Mouse (Mus musculus): Measurements from ENCODE around the gene Lima1. TPM values are rescaled to one million over a fixed set of nuclear protein-coding genes. Genes with fewer than 3 reads are reported as not detected.
"Not testable (repeated sequence)": the region's sequence is repeated elsewhere in the genome, so short reads cannot be mapped to it uniquely, and the experiment has no call there.

Gene Lima1
- polyA plus RNA-seq, 1 experiment, result 22.2 TPM

DNA sequence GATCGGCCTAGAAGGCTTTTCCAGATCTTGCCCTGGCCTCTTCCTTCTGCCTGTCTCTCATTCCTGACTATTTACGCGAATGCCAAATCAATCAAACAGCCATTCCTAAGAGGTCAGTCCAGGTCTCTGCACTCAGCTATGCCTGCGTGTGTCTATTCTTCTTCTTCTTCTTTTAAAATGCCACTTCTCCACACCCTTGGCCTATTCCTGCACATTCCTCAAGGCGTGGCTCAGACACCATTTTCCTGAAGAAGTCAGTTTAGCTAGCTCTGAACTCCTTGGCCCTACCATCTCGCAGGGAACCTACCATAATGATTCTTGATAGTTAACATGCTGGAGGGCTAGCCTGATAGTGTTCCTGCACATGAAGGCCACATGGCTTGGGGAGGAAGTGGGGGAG lies 75.5 kb downstream of the Lima1 start:
- TF ChIP-seq CTCF (IDR thresholded peaks at IDR 0.05; ENCODE audit: borderline replicate concordance, extremely low read depth, insufficient read depth, insufficient read length) (no peak), POLR2A (IDR thresholded peaks at IDR 0.05; ENCODE audit: borderline replicate concordance, extremely low read depth, insufficient read depth, insufficient read length, poor library complexity, severe bottlenecking) (no peak)
- DNase-seq (ENCODE audit: low read depth), result no peak

GRCm38 (mm10) chr15:99797898-99798297 lies 77.4 kb downstream of the Lima1 start:
- peak; percentile 42 for DNase-seq (ENCODE audit: low read depth)
- no peak for TF ChIP-seq CTCF (IDR thresholded peaks at IDR 0.05; ENCODE audit: borderline replicate concordance, extremely low read depth, insufficient read depth, insufficient read length)
- no peak for TF ChIP-seq POLR2A (IDR thresholded peaks at IDR 0.05; ENCODE audit: borderline replicate concordance, extremely low read depth, insufficient read depth, insufficient read length, poor library complexity, severe bottlenecking)

- DNase-seq (ENCODE audit: low read depth), result peak; percentile 74
- TF ChIP-seq CTCF (IDR thresholded peaks at IDR 0.05; ENCODE audit: borderline replicate concordance, extremely low read depth, insufficient read depth, insufficient read length), result no peak
- TF ChIP-seq POLR2A (IDR thresholded peaks at IDR 0.05; ENCODE audit: borderline replicate concordance, extremely low read depth, insufficient read depth, insufficient read length, poor library complexity, severe bottlenecking), result no peak
These were observed 78.5 kb downstream of the Lima1 start for GRCm38 (mm10) chr15:99796735-99797134.

GRCm38 (mm10) chr15:99796066-99796465 lies 79.2 kb downstream of the Lima1 start:
- no peak for DNase-seq (ENCODE audit: low read depth)
- no peak for TF ChIP-seq POLR2A (IDR thresholded peaks at IDR 0.05; ENCODE audit: borderline replicate concordance, extremely low read depth, insufficient read depth, insufficient read length, poor library complexity, severe bottlenecking)
- no peak for TF ChIP-seq CTCF (IDR thresholded peaks at IDR 0.05; ENCODE audit: borderline replicate concordance, extremely low read depth, insufficient read depth, insufficient read length)

- TF ChIP-seq POLR2A (IDR thresholded peaks at IDR 0.05; ENCODE audit: borderline replicate concordance, extremely low read depth, insufficient read depth, insufficient read length, poor library complexity, severe bottlenecking) (no peak), CTCF (IDR thresholded peaks at IDR 0.05; ENCODE audit: borderline replicate concordance, extremely low read depth, insufficient read depth, insufficient read length) (no peak)
- DNase-seq (ENCODE audit: low read depth), result no peak
These were observed 82.9 kb downstream of the Lima1 start for GRCm38 (mm10) chr15:99792221-99792815.

- no peak for DNase-seq (ENCODE audit: low read depth)
- TF ChIP-seq CTCF (IDR thresholded peaks at IDR 0.05; ENCODE audit: borderline replicate concordance, extremely low read depth, insufficient read depth, insufficient read length) (no peak), POLR2A (IDR thresholded peaks at IDR 0.05; ENCODE audit: borderline replicate concordance, extremely low read depth, insufficient read depth, insufficient read length, poor library complexity, severe bottlenecking) (no peak)
These were observed 84.3 kb downstream of the Lima1 start for GRCm38 (mm10) chr15:99791003-99791402.

- TF ChIP-seq CTCF (IDR thresholded peaks at IDR 0.05; ENCODE audit: borderline replicate concordance, extremely low read depth, insufficient read depth, insufficient read length) (no peak), POLR2A (IDR thresholded peaks at IDR 0.05; ENCODE audit: borderline replicate concordance, extremely low read depth, insufficient read depth, insufficient read length, poor library complexity, severe bottlenecking) (no peak)
- DNase-seq (ENCODE audit: low read depth), result no peak
These were observed 84.8 kb downstream of the Lima1 start for GRCm38 (mm10) chr15:99790464-99790863.

DNA sequence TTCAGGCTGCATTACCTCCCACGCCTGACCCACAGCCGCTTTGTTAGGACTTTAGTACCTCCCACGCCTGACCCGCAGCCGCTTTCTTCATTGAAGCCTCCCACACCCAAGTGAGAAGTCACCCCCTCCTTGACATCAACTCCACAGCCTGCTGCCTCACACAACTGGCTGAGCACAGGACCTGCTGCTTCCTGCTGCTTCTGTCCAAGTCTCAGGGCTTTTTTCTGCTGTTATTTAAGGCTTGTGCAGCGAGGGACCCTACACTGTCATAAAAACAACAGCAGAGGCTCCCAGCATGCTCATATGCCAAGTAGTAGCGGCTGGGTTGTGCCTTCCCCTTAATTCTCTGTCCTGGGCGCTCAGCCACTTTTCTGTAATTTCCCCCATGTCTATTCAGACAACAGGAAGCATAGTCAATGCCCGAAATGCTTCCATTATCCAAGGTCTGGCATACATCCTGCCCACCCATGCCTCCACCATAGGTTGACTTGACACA lies 87.6 kb downstream of the Lima1 start:
- no peak for TF ChIP-seq CTCF (IDR thresholded peaks at IDR 0.05; ENCODE audit: borderline replicate concordance, extremely low read depth, insufficient read depth, insufficient read length)
- TF ChIP-seq POLR2A (IDR thresholded peaks at IDR 0.05; ENCODE audit: borderline replicate concordance, extremely low read depth, insufficient read depth, insufficient read length, poor library complexity, severe bottlenecking), result no peak
- DNase-seq (ENCODE audit: low read depth), result peak; percentile 85

- TF ChIP-seq POLR2A (IDR thresholded peaks at IDR 0.05; ENCODE audit: borderline replicate concordance, extremely low read depth, insufficient read depth, insufficient read length, poor library complexity, severe bottlenecking) (no peak), CTCF (IDR thresholded peaks at IDR 0.05; ENCODE audit: borderline replicate concordance, extremely low read depth, insufficient read depth, insufficient read length) (no peak)
- no peak for DNase-seq (ENCODE audit: low read depth)
These were observed 96.5 kb downstream of the Lima1 start for GRCm38 (mm10) chr15:99778677-99779335.

DNA sequence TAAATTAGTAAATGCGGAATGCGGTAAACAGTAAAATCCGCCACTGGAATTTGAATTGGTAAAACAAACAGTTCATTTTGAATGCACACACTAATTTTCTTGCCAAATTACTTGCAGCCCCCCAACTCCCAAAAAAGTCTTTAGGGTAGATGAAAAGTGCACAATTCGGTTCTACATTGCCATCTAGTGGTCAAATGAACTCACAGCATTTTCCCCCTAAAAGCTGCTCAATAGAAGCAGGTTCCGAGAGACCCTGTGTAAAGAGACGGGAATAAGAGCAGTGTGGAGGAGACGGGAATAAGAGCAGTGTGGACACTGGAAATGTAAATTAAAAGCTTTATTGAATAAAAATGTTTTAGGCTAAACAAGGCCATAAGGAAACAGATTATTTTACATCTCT lies 97.1 kb downstream of the Lima1 start:
- DNase-seq (ENCODE audit: low read depth), result peak; percentile 77
- TF ChIP-seq POLR2A (IDR thresholded peaks at IDR 0.05; ENCODE audit: borderline replicate concordance, extremely low read depth, insufficient read depth, insufficient read length, poor library complexity, severe bottlenecking) (no peak), CTCF (IDR thresholded peaks at IDR 0.05; ENCODE audit: borderline replicate concordance, extremely low read depth, insufficient read depth, insufficient read length) (peak; percentile 69; the same call in 1 of the 2 replicates)

GRCm38 (mm10) chr15:99772925-99773324 lies 102.3 kb downstream of the Lima1 start:
- no peak for DNase-seq (ENCODE audit: low read depth)
- no peak for TF ChIP-seq CTCF (IDR thresholded peaks at IDR 0.05; ENCODE audit: borderline replicate concordance, extremely low read depth, insufficient read depth, insufficient read length)
- no peak for TF ChIP-seq POLR2A (IDR thresholded peaks at IDR 0.05; ENCODE audit: borderline replicate concordance, extremely low read depth, insufficient read depth, insufficient read length, poor library complexity, severe bottlenecking)

- not testable (repeated sequence) for DNase-seq (ENCODE audit: low read depth)
These were observed 102.6 kb downstream of the Lima1 start, which contains the start of gene Cers5 for GRCm38 (mm10) chr15:99772881-99772924. Gene Cers5, minus strand, starts transcription at chr15:99772885.

Measured in brain, embryonic 14.5 days (tissue).